Mouse (Mus musculus) right cerebral cortex, postnatal 14 days (tissue): ENCODE results near the gene Mettl23.

Experiments
- DNase-seq: peaks from one replicate; pipeline ENCODE4 v3.0.0; 2022

Gene Mettl23

DNA sequence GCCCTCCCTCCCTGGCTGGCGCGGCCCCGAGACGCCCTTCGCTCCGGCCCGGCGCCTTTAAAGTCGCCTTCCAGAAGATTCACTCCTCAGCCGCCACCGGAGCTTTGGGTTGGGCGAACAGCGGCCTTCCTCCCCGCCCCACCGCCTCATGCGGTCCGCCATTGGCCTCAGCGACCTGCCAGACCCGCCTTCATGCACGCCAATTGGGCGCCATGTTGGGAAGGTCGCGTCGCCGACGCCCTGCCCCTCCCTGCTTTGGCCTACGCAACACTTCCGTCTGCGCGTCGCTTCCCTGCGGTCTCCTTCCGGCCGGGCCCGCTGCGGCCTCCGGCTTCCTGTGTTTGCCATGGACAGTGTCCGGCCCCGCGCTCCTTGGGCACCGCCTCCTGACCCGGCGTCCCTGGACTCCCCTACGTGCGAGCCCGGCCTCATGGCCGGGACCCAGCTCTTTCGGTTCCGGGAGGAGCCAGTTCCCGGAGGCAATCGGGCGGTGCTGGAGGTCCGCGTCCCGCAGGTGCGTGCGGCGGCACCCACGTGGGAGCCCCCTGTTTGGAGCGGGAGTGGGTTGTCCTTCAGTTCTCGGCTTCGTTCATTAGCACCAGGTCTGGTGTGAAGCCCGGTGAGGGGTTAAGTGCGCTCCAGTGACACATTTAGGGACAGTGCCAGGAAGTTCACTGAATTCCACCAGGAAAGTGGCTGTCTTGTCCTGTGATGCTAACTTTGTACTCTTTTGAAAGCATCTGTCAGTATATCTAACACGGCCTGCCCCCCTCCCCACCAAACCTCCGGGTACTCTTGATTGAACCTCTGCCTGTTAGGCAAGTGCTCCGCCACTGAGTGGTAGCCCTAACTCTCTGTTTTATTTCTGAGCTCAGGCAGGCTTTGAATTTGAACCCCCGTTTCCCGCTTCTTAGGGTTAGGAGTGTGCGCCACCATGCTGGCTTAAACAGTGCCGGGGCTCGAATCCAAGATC is at the start of gene Mettl23, which contains the start of gene Jmjd6:
Mettl23 (plus strand) TSS at position 18 of the 973 bp plus-strand sequence.
Jmjd6 (minus strand) TSS at position 189 of the 973 bp plus-strand sequence.
- DNase-seq: peak; percentile 97

DNA sequence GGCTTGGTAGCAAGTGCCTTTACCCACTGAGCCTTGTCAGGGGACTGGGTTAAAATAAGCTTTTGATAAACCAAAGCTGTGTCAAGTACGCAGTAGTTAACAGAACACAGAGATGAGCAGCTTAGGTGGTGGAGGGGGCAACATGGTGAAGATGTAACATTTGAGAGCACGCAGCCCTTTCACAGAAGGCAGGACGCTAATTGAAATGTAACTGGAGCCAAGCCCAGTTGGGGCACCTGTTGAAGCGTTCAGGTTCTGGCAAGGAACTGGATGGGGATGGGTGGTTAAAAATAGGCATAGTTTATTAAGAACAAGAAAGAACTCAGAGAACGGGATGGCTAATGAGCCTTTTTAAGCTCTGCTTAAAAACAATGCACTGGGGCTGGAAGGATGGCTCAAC is 43.7 kb upstream of the Mettl23 start:
- DNase-seq: no peak

DNA sequence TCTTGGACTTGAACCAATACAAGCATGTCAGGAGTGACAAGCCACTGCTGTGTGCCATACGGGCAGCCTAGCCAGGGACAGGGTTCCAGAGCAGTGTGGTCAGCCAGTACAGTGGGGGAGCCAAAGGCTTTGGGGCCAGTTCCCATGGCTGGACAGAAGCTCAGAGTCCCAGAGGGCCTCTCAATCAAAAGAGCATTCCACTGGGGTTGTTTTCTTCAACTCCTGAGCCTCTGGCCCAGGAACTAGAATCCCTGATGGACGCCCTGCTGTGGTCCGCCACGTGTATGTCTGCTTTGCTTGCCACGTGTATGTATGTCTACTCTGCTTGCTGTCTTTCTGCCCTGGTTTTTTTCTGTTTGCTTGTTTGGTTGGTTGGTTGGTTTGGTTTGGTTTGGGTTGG is 42.0 kb upstream of the Mettl23 start:
- DNase-seq: no peak

DNA sequence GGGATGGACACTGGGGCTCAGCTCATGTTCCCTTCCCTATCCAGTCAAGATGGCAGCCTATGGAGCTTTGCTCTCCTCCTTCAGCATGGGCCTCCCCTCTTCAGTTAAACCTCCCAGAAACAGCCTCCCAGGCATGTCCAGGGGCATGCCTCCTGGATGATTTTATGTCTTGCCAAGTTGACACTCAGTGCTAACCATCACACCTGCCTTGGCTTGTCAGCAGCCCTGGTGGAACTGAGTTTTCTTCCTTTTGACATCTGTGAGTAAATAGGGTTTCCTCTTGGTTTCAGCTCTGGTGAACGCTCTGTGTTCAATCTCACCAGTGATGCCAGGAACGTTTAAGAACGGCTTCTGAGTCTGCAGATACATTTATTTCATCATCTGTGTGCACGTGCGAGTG is 40.4 kb upstream of the Mettl23 start:
- DNase-seq: no peak

DNA sequence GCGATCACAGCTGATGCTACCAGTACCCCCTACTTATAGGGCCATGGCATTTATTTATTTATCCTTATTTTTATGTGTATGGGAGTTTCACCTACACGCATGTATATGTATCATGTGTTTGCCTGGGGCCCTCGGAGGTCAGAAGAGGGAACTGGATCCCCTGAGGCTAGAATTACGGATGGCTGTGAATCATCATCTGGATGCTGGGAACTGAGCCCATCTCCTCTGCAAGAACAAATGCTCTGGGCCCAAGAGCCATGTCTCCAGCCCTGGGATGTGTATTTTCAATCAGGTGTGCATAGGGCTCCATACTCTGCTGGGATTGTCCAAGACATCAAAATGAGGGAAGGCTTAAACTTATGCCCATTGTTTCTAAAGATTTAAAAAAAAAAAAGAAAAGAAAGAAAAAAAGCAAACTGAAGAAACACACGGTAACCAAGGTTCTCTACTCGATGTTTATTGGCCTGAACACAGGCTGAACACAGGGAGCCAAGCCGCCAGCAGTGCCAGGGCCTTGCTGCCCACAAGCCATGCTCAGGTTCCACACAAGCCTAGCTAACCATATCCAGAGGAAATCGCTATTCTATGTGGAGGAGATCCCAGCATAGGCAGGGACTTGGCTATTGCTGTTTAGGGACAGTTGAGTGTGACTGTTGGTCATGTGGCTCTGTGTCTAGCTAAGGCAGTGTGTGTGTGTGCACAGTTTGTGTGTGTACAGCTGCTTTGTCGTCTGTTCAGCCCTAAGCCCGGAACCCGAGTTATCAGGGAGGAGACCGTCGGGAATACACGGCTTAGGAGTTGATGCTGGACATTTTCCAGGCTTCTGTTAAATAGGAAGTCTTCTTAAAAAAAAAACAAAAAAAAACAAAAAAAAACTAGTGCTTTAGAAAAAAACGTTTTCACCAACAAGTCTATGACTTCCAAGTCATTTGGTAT is 36.7 kb upstream of the Mettl23 start:
- DNase-seq: no peak

DNA sequence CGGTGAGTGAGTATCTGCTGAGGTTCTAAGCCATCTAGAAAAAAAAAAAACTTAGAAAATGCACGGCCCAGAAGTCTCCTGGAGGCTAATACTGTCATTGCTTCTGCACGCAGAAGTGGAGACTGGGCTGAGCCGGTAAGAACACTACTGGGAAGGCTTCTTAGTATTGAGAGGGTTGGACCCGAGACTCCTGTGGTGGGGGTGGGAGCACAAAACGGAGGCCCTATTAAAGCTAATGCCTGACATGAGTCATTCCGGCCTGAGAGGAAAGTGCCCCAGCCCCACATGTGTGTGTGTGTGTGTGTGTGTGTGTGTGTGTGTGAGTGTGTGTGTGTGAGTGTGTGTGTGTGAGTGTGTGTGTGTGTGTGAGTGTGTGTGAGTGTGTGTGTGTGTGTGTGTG is 36.0 kb upstream of the Mettl23 start:
- no peak for DNase-seq

DNA sequence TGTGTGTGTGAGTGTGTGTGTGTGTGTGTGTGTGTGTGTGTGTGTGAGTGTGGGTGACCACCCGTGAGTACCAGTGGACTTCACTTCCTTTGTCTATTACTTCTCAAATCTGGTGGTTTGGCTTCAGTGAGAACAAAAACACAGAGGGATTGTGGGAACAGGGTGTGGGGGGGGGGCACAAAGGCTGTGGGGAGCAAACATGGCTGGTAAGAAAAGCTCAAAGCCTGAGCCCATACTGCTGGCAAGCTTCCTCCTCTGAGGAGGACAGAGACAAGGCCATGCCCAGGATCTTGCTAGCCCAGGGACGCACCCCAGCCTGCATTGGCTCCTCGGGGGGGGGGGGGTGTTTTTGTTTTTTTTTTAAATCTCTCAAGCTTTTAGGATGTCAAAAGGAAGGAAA is 35.6 kb upstream of the Mettl23 start:
- no peak for DNase-seq

DNA sequence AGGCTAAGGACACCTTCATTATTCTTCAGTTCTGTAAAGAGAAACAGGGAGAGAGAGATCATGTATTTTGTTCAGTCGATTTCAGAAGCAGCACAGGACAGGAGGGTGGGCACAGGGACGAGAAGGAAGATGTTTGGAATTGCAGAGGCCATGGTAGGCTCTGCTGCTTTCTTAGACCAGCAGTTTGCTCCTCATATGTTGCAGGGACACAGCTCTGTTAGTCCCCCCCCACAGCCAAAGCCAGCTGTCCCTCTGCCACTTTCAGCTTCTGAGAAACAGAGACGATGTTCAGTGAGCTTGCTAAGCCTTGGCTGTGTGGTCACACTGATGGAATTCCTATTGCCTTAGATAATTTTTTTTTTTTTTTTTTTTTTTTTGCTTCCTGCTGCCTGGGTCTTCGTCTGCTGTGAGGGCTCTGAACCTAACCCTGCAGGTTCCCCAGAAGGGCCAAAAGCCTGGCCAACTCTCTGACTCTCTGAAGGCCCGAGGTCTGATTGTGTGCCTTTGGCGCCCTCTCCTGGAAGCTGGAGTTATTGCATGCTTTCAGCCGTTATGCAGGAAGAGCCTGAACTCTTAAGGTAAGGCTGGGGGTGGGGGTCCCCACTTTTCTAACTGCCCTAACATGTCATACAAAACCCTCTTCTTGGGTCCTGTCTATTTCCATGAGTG is 35.0 kb upstream of the Mettl23 start:
- peak; percentile 78 for DNase-seq

DNA sequence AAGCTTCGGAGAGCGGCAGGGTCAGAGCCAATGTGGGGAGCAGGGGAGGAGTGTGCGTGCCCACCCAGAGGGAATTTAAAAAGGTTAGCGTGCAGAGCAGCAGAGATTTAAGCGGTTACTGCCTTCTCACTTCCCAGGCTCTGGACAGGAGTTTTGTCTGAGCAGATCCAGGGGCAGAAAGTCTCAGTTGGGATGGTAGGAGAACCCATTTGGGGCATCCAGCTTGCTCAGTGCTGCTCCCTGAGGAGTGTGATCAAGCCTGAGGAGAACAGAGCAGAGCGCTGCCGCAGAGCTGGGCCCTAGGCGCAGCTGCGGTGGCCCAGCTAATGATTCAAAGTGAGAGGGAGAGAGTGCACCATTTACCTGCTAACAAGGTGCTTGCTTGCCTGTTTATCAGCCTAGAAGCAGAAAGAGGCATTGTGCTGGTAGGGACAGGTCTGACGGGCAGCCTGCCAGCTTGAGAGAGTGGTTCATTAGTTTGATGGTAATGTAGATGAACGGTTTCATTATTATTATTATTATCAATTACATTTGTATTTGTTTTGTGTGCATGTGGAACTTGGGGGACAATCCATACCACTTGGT is 34.2 kb upstream of the Mettl23 start:
- no peak for DNase-seq

DNA sequence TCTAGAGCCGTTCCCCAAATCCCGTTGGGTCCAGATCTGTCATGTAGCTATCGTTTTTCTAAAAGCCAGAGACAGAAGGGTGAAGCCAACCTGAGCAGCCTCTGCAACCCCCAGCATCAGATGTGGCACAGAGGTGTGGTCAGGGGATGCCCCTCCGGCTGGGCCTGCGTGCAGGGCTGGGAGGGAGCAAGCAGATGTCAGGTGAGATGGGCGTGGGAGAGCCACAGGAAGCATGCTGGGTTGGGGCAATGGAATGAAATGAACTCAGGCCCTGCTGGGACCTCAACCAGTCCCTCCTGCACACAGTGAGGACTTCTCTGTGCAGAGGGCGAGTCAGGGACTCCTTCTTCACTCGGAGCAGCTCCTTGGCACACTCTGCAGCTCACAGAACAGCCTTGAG is 33.6 kb upstream of the Mettl23 start:
- no peak for DNase-seq

DNA sequence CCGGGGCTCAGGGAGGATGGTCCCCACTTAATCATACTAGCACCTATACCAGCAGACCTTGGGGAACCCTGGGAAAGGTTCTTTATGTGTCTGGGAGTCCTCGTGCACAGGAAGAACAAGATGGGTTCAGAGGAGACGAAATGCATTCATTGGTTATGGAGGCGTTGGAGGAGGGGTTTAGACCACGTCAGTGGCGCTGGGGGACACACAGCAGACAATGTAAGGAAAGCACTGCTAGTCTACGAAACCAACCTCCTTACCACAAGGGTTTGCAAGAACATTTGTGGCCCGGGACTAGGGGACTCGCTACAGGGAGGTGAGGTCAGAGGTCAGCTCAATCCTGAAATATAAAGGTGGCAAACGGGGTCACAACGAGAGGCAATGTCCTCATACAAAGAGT is 32.5 kb upstream of the Mettl23 start:
- DNase-seq: no peak

DNA sequence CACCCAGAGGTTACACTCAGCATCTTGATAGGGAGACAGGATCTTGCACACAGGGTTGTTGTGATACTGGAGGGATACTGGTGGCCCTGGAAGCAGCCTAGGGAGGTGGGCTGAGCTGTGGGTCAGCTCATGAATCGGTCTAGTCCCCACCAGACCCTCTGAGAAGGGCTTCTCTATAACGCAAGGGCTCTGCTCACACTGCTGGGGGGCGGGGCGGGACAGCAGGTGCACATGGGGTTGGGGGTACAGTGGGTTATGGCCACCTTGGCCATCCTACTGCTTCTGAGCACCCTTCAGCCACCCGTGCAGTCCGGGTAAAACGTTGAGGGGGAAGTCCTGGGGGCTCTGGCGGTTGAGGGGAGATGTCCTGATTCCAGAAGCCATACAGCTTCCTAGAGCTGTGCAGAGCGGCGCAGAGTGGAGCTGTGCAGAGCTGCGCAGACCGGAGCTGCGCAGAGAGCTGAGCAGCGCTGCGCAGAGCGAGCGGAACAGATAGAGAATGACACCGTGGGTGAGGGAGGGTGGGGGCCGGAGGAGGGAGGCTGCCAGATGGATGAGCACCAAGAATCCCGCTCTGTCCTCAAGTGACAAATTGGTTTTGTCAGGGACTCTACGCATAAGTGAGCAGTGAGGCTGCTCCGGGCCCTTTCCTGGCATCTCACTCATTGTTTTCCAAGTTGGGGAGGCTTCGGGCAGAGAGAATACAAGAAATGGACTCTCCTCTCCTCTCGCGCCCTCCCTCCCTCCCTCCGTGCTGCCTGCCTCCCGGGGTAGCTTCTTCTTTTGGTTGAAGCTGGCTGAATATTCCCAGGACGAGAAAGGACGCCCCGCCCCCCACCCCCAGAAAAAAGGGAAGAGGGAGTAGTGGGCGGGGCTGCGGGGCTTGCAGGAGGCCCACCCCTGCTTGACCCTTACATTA is 31.8 kb upstream of the Mettl23 start:
- DNase-seq: peak; percentile 75

DNA sequence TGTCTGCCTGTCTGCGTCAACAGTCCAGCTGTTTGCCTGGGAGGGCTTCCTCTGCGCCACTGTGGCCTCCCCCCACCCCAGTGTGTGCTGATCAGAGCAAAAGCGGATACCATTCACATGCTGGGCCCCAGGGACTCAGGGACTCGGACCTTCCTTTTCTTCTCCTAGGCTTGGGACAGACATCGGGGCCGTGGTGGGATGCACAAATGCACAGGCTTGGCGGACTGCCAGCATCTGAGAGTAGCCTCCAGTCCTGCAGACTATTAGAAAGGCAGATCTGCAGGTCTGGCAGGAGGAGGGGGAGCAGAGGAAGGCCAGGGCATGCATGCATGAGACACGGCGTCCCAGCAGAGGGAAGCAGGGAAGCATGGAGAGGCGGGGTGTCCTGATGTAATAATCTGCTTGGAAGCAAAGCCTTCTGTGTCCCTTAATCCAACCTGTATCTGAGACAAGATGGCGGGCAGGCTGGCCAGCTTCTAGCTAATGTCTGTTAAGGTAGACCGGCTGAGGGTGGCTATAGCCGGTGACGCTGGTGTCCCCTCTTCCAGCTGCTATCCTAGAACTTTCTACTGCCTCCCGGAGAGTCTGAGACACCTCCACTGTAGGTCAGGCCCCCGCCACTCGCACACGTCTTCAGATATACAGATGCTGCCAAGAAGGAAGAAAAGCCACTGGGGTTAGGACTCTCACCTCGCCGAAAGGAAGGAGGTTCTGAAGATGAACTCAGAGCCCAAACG is 30.1 kb upstream of the Mettl23 start:
- DNase-seq: peak; percentile 40

DNA sequence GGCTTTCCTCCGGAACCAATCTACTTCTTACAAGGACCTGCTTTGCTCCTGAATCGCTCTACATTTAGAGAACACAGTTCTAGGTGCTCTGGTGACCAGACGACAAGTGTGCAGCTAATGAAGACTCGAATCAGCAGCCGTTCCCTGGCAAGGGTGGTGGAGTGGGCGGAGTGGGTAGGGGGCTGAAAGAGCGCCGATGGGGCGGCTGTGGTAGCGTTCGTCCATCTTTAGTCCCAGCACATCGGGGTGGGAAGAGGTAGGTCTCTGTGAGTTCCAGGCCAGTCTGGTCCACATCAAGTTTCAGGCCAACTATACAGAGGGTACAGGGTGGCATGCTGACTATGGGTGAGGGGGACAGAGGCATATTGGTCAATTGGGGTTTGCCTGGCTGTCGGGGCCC is 29.5 kb upstream of the Mettl23 start:
- DNase-seq: no peak

DNA sequence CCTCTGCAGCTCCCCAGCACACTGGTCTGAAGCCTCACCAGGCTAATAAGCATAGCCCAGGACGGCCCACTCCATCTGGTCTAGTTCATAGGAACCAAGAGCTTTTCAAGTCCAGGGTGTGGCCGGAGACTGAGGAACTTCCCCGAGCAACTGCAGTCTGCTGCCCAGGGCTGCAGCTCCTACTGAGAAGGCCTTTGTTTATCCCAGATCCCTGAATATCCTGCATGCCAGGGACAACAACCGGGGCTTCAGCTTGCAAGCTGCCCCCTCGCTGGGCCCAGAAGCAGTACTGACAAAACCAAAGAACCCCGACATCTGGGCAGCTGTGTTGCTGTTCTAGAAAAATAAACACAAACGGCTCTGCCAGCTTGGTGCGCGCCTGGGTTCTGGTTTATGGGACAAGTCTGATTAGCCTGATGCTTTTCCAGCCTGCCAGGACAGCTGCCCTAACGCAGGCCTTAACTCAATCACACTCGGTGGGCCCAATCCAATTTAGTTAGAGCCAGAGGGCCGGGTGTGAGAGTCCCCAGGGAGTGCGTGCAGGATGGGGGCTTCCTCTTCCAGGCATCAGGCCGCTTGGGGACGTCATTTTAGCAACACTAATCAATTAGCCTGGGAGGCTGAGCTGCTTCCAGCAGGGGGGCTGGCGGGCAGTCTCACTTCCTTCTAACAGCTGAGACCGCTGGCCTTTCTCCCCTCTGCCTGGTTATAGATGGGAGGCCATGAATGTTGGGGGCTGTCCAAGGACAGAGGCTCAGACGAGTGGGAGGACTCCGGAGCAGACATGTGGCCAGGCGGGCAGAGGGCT is 28.8 kb upstream of the Mettl23 start:
- DNase-seq: peak; percentile 26

DNA sequence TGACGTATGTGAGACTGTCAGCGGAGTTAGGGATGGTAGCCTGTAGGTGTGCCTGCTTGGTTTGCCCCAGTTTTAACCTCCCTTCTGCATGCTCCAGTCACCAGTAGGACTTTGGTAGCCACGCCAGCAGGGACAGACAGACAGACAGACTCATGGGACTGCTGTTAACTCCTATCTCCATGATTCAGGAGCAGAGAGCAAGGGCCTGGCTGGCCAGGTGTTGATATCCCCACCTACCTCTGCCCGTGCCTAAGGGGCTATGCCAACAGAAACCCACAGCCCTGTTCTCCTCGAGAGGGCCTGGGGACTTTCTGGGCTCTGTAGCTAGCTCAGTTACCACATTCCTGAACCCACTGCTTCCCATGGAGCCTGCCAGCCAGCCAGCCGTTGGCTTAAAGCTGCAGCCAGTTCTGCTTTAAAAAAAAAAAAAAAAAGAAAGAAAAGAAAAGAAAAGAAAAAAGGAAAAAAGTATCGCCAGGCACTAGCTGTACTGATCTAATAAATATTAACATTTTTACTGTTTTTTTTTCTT is 28.1 kb upstream of the Mettl23 start:
- no peak for DNase-seq

DNA sequence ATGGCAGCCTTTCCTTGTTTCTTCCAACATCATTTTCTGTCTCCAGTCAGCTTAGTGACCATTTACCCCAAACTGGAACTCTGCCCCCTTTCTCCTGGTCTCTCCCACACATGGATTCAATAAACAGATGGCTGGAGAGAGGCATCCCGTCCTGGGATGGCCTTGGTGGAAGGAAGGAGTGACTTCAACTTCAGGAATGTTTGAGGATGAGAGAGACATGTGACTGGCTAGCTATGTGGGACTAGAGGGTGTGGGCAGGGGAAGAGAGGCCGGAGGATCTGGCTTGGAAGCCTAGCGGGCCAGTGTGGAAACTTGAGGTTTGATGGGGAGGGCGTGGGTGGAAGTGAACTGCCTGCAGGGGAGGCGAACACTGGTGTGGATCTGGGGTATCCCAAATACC is 26.3 kb upstream of the Mettl23 start:
- no peak for DNase-seq

DNA sequence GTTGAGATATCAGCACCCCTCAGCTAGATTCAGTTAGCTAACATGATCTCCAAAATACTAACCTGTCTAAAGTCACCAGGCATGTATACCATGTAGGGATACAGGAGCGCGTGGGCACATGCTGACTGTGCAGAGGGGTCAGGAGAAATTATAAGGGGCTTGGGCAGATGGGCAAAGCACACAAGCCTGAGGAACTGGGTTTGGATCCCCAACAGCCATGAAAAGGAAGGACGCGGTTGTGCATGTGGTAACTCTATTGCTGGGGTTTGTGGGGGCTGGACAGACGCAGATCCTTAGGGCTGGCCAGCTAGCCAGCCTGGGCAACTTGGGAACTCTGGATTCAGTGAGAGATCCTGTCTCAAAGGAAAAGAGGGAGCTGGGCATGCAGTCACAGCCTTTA is 25.5 kb upstream of the Mettl23 start:
- DNase-seq: no peak

DNA sequence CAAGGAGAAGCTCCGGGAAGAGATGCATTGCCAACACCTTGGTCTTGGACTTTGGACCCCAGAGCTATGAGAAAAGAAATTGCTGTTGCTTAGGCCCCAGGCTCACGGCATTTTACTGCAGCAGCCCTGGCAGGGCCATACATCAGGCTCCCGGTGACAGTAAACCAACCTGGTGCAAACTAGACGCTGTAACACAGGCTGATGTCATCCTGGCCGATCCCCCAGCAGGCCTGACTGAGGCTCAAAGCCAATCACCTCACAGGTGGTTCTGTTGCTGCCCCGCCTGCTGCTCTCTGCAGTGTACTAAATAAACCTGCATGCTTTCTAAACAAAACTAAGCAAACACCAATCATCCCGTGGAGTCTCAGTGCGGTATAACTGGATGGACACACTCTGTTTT is 24.4 kb upstream of the Mettl23 start:
- no peak for DNase-seq
